Mouse (Mus musculus): ENCODE data around the gene Ehd4. TPM values are rescaled to one million over a fixed set of nuclear protein-coding genes. Genes with fewer than 3 reads are reported as not detected.

Gene Ehd4
- polyA plus RNA-seq, 1 experiment from 2014 or later: 17.2 TPM

GRCm38 (mm10) chr2:120086038-120086437, 68.4 kb downstream of the Ehd4 start:
- no peak for ATAC-seq (ENCODE audit: low FRiP score)
- H3K4me1 ChIP-seq: no peaks in the 10 kb centered on the region
- WGBS: 91% methylated on average over 3 of the region's 3 CpGs

GRCm38 (mm10) chr2:120084593-120085361, 69.6 kb downstream of the Ehd4 start:
- no peaks in the 10 kb centered on the region for H3K9me3 ChIP-seq (replicated peaks)
- no peak overlapping the region for H3K4me3 ChIP-seq
- 81% methylated on average over 14 of the region's 14 CpGs for WGBS
- no peaks in the 10 kb centered on the region for H3K4me1 ChIP-seq
- no peak overlapping the region for H3K4me2 ChIP-seq (replicated peaks)
- H3K27me3 ChIP-seq: 0 out of 2 replicates have a peak, but pooled peaks cover under 1% of the 10 kb centered on the region
- no peak for ATAC-seq (ENCODE audit: low FRiP score)
- no peak overlapping the region for H3K27ac ChIP-seq
- H3K36me3 ChIP-seq: no peaks in the 10 kb centered on the region
- no peak overlapping the region for H3K9ac ChIP-seq

More at GRCm38 (mm10) chr2:120086038-120086437, 68.4 kb downstream of the Ehd4 start:
- no peak overlapping the region for H3K4me2 ChIP-seq (replicated peaks)
- no peak overlapping the region for H3K9ac ChIP-seq
- H3K27ac ChIP-seq: no peak overlapping the region
- H3K36me3 ChIP-seq: no peaks in the 10 kb centered on the region
- H3K27me3 ChIP-seq: no peaks in the 10 kb centered on the region
- no peaks in the 10 kb centered on the region for H3K9me3 ChIP-seq (replicated peaks)
- no peak overlapping the region for H3K4me3 ChIP-seq

- no peak overlapping the region for H3K27ac ChIP-seq
- no peaks in the 10 kb centered on the region for H3K9me3 ChIP-seq (replicated peaks)
- no peaks in the 10 kb centered on the region for H3K36me3 ChIP-seq
- no peak overlapping the region for H3K9ac ChIP-seq
- 71% methylated on average over 2 of the region's 2 CpGs for WGBS
- no peak for ATAC-seq (ENCODE audit: low FRiP score)
- no peak overlapping the region for H3K4me3 ChIP-seq
- no peaks in the 10 kb centered on the region for H3K4me1 ChIP-seq
- peaks cover 4% of the 10 kb centered on the region for H3K27me3 ChIP-seq
- H3K4me2 ChIP-seq (replicated peaks): no peak overlapping the region
These were observed 72.0 kb downstream of the Ehd4 start for GRCm38 (mm10) chr2:120082416-120082815.

GRCm38 (mm10) chr2:120076076-120076705, 78.2 kb downstream of the Ehd4 start:
- ATAC-seq (ENCODE audit: low FRiP score): peak; percentile 56
- Histone ChIP-seq H3K36me3 (no peaks in the 10 kb centered on the region), H3K4me1 (peaks cover 10% of the 10 kb centered on the region), H3K27ac (no peak overlapping the region), H3K4me2 (replicated peaks) (peak overlapping the region; percentile 58), H3K4me3 (peak overlapping the region; percentile 35), H3K9me3 (replicated peaks) (no peaks in the 10 kb centered on the region), H3K9ac (peak overlapping the region; percentile 41), H3K27me3 (peaks cover 37% of the 10 kb centered on the region)
- 2% methylated on average over 36 of the region's 36 CpGs for WGBS

- Histone ChIP-seq H3K4me1 (peaks cover 10% of the 10 kb centered on the region), H3K27me3 (peaks cover 35% of the 10 kb centered on the region), H3K36me3 (no peaks in the 10 kb centered on the region), H3K9ac (no peak overlapping the region), H3K4me3 (no peak overlapping the region), H3K27ac (no peak overlapping the region), H3K9me3 (replicated peaks) (no peaks in the 10 kb centered on the region), H3K4me2 (replicated peaks) (no peak overlapping the region)
- no peak for ATAC-seq (ENCODE audit: low FRiP score)
- 92% methylated on average over 4 of the region's 4 CpGs for WGBS
These were observed 80.3 kb downstream of the Ehd4 start for GRCm38 (mm10) chr2:120074096-120074495.

- H3K27ac ChIP-seq: no peak overlapping the region
- H3K36me3 ChIP-seq: no peaks in the 10 kb centered on the region
- H3K27me3 ChIP-seq: peaks cover 5% of the 10 kb centered on the region
- H3K9ac ChIP-seq: no peak overlapping the region
- no peaks in the 10 kb centered on the region for H3K9me3 ChIP-seq (replicated peaks)
- 65% methylated on average over 8 of the region's 8 CpGs for WGBS
- ATAC-seq (ENCODE audit: low FRiP score): no peak
- H3K4me3 ChIP-seq: no peak overlapping the region
- H3K4me2 ChIP-seq (replicated peaks): no peak overlapping the region
- H3K4me1 ChIP-seq: peaks cover 12% of the 10 kb centered on the region
These were observed 84.9 kb downstream of the Ehd4 start for GRCm38 (mm10) chr2:120069466-120069990.

GRCm38 (mm10) chr2:120068555-120069465, 85.6 kb downstream of the Ehd4 start:
- H3K9me3 ChIP-seq (replicated peaks): no peaks in the 10 kb centered on the region
- no peaks in the 10 kb centered on the region for H3K27me3 ChIP-seq
- 0 out of 2 replicates have a peak overlapping the region, but pooled peaks have one; percentile 18 for H3K9ac ChIP-seq
- H3K4me3 ChIP-seq: no peak overlapping the region
- H3K36me3 ChIP-seq: no peaks in the 10 kb centered on the region
- H3K4me2 ChIP-seq (replicated peaks): no peak overlapping the region
- no peak overlapping the region for H3K27ac ChIP-seq
- WGBS: 44% methylated on average over 16 of the region's 16 CpGs
- peak; percentile 45; the same call in 1 of the 2 replicates for ATAC-seq (ENCODE audit: low FRiP score)
- peaks cover 12% of the 10 kb centered on the region for H3K4me1 ChIP-seq

GRCm38 (mm10) chr2:120066224-120066623, 88.2 kb downstream of the Ehd4 start:
- Histone ChIP-seq H3K4me3 (no peak overlapping the region), H3K4me2 (replicated peaks) (no peak overlapping the region), H3K36me3 (no peaks in the 10 kb centered on the region), H3K9ac (no peak overlapping the region), H3K27me3 (no peaks in the 10 kb centered on the region), H3K27ac (no peak overlapping the region), H3K9me3 (replicated peaks) (no peaks in the 10 kb centered on the region), H3K4me1 (peaks cover 12% of the 10 kb centered on the region)
- no peak for ATAC-seq (ENCODE audit: low FRiP score)
- WGBS: 77% methylated on average over 3 of the region's 3 CpGs

- Histone ChIP-seq H3K4me1 (peaks cover 13% of the 10 kb centered on the region), H3K36me3 (no peaks in the 10 kb centered on the region), H3K4me2 (replicated peaks) (no peak overlapping the region), H3K27me3 (no peaks in the 10 kb centered on the region), H3K27ac (no peak overlapping the region), H3K9me3 (replicated peaks) (no peaks in the 10 kb centered on the region), H3K4me3 (no peak overlapping the region), H3K9ac (no peak overlapping the region)
- WGBS: 90% methylated on average over 10 of the region's 10 CpGs
- ATAC-seq (ENCODE audit: low FRiP score): no peak
These were observed 89.2 kb downstream of the Ehd4 start for GRCm38 (mm10) chr2:120065243-120065642.

GRCm38 (mm10) chr2:120064639-120065038, 89.8 kb downstream of the Ehd4 start:
- no peaks in the 10 kb centered on the region for H3K9me3 ChIP-seq (replicated peaks)
- H3K4me2 ChIP-seq (replicated peaks): no peak overlapping the region
- H3K4me3 ChIP-seq: no peak overlapping the region
- H3K36me3 ChIP-seq: no peaks in the 10 kb centered on the region
- 85% methylated on average over 6 of the region's 6 CpGs for WGBS
- H3K9ac ChIP-seq: no peak overlapping the region
- H3K27ac ChIP-seq: no peak overlapping the region
- H3K4me1 ChIP-seq: peaks cover 18% of the 10 kb centered on the region
- no peaks in the 10 kb centered on the region for H3K27me3 ChIP-seq
- ATAC-seq (ENCODE audit: low FRiP score): no peak

GRCm38 (mm10) chr2:120062248-120062647, 92.2 kb downstream of the Ehd4 start:
- H3K9me3 ChIP-seq (replicated peaks): no peaks in the 10 kb centered on the region
- H3K4me3 ChIP-seq: no peak overlapping the region
- H3K36me3 ChIP-seq: no peaks in the 10 kb centered on the region
- H3K4me2 ChIP-seq (replicated peaks): no peak overlapping the region
- no peaks in the 10 kb centered on the region for H3K27me3 ChIP-seq
- no peak overlapping the region for H3K27ac ChIP-seq
- ATAC-seq (ENCODE audit: low FRiP score): no peak
- 77% methylated on average over 8 of the region's 8 CpGs for WGBS
- H3K9ac ChIP-seq: no peak overlapping the region
- peaks cover 9% of the 10 kb centered on the region for H3K4me1 ChIP-seq

- H3K4me3 ChIP-seq: no peak overlapping the region
- WGBS: 73% methylated on average over 9 of the region's 9 CpGs
- no peaks in the 10 kb centered on the region for H3K27me3 ChIP-seq
- no peak overlapping the region for H3K9ac ChIP-seq
- no peak overlapping the region for H3K4me2 ChIP-seq (replicated peaks)
- no peak for ATAC-seq (ENCODE audit: low FRiP score)
- peaks cover 6% of the 10 kb centered on the region for H3K4me1 ChIP-seq
- no peaks in the 10 kb centered on the region for H3K9me3 ChIP-seq (replicated peaks)
- H3K36me3 ChIP-seq: no peaks in the 10 kb centered on the region
- H3K27ac ChIP-seq: no peak overlapping the region
These were observed 93.8 kb downstream of the Ehd4 start for GRCm38 (mm10) chr2:120060651-120061050.

All from hindbrain, embryonic 12.5 days (tissue).